Mouse (Mus musculus): Measurements from ENCODE around the gene Myo18a.

DNA sequence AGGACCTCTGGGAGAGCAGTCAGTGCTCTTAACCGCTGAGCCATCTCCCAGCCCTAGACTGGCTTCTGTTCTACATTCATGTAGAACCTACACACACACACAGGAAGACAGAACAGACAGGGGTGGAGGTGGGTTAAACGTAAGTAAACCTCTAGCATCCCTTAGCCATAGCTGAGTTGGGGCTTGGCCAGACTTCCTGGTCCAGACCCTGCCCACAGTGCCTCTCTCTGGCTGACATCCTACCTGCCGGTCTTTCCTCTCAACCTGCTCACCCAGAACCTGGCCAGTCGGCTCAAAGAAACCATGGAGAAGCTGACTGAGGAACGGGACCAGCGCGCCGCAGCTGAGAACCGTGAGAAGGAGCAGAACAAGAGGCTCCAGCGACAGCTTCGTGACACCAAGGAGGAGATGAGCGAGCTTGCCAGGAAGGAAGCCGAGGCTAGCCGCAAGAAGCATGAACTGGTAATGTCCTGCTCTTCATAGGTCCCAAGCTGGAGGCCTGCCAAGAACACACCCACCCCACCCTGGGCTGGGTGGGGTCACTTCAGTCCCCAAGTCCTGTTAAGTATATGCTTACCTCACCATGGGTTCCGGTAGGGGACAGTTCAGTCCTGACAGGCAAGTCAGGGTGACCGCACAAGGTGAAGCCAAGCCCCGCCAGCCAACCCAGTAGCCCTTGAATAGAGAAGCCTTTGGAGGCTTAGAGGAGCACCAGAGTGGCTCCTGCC, 90.1 kb downstream of the Myo18a start:
- TF ChIP-seq CTCF (IDR thresholded peaks at IDR 0.05; ENCODE audit: control insufficient read depth, insufficient read depth, insufficient read length) (no peak), MYOD1 (IDR thresholded peaks at IDR 0.05; ENCODE audit: control insufficient read depth, insufficient read length, low read depth) (no peak), MAX (IDR thresholded peaks at IDR 0.05) (no peak), USF1 (IDR thresholded peaks at IDR 0.05; ENCODE audit: low read depth) (no peak), FOSL1 (IDR thresholded peaks at IDR 0.05; ENCODE audit: insufficient read depth, low read length, poor library complexity, severe bottlenecking) (no peak), CEBPB (IDR thresholded peaks at IDR 0.05; ENCODE audit: low read depth) (no peak), MYOG (IDR thresholded peaks at IDR 0.05; ENCODE audit: control insufficient read depth, extremely low read depth, insufficient read length) (no peak)
